Mouse (Mus musculus) kidney, adult 2 months (tissue): Measurements from ENCODE around the gene Ppfia2. TPM values are rescaled to one million over a fixed set of nuclear protein-coding genes. Genes with fewer than 3 reads are reported as not detected.

Experiments
- DNase-seq: peaks from one replicate; pipeline ENCODE4 v3.0.0; 2021
- H3K27ac ChIP-seq: fragments of 200-500 bp; 2 replicates; pipeline ENCODE4 v1.5.1; 2012; ENCODE audit warnings: low read depth, low read length, control low read depth, inconsistent platforms; ENCODE audit not compliant: insufficient read depth
- H3K27me3 ChIP-seq: fragments of 200-500 bp; replicated peaks from 2 replicates; pipeline ENCODE4 v1.6.1; 2012; ENCODE audit warnings: mild to moderate bottlenecking, moderate library complexity, low read length, inconsistent platforms; ENCODE audit not compliant: control insufficient read depth, insufficient read depth
- H3K36me3 ChIP-seq: fragments of 200-500 bp; 2 replicates; pipeline ENCODE4 v1.6.1; 2012; ENCODE audit warnings: mild to moderate bottlenecking, moderate library complexity, low read length, inconsistent platforms; ENCODE audit not compliant: control insufficient read depth, insufficient read depth
- H3K4me1 ChIP-seq: fragments of 200-500 bp; 2 replicates; pipeline ENCODE4 v1.6.1; 2011; ENCODE audit warnings: low read length; ENCODE audit not compliant: control insufficient read depth, insufficient read depth
- H3K4me3 ChIP-seq: fragments of 200-500 bp; 2 replicates; pipeline ENCODE4 v1.5.1; 2011; ENCODE audit warnings: mild to moderate bottlenecking, low read depth, low read length, control low read depth; ENCODE audit not compliant: insufficient read depth
- CTCF ChIP-seq: fragments of 200-500 bp; conservative IDR thresholded peaks from 2 replicates; pipeline ENCODE4 v1.5.1; 2011; ENCODE audit warnings: low read depth, mild to moderate bottlenecking, control low read depth, low read length, moderate library complexity, mixed read lengths; ENCODE audit not compliant: insufficient read depth, insufficient read length
- POLR2A ChIP-seq: fragments of 200-500 bp; IDR thresholded peaks from one replicate; pipeline ENCODE4 v1.6.1; 2011; ENCODE audit warnings: low read depth, low read length, control low read depth
- WGBS: fragments of 180-500 bp; shearing (Covaris S2); methylation state at CpG from one replicate; pipeline ENCODE4 v1.1.7; 2018; 5-methylcytosine and 5-hydroxymethylcytosine counted together
- polyA plus RNA-seq: library from polyadenylated mRNA; depleted of rRNA; stranded (reverse); fragments of >200 nt; gene quantifications from 2 replicates; pipeline ENCODE4 v1.2.3, GENCODE M21; 2012

Gene Ppfia2
- polyA plus RNA-seq, 1 experiment = 0.09 TPM

GRCm38 (mm10) chr10:106744966-106745365 is 274.8 kb downstream of the Ppfia2 start:
- H3K27ac ChIP-seq = no peak overlapping the region
- no peak for DNase-seq
- TF ChIP-seq CTCF = no peak
- TF ChIP-seq POLR2A = no peak
- no peak overlapping the region for H3K4me3 ChIP-seq
- H3K36me3 ChIP-seq = no peaks in the 10 kb centered on the region
- no peaks in the 10 kb centered on the region for H3K27me3 ChIP-seq
- no peaks in the 10 kb centered on the region for H3K4me1 ChIP-seq

- no peaks in the 10 kb centered on the region for H3K27me3 ChIP-seq
- DNase-seq = no peak
- 69% methylated on average over 6 of the region's 6 CpGs for WGBS
- TF ChIP-seq POLR2A (no peak), CTCF (no peak)
- H3K27ac ChIP-seq = no peak overlapping the region
- H3K4me3 ChIP-seq = no peak overlapping the region
- no peaks in the 10 kb centered on the region for H3K4me1 ChIP-seq
- H3K36me3 ChIP-seq = no peaks in the 10 kb centered on the region
Observed at GRCm38 (mm10) chr10:106761061-106761460, 290.9 kb downstream of the Ppfia2 start.

- Histone ChIP-seq H3K27me3 (no peaks in the 10 kb centered on the region), H3K4me3 (no peak overlapping the region), H3K36me3 (no peaks in the 10 kb centered on the region), H3K4me1 (no peaks in the 10 kb centered on the region), H3K27ac (no peak overlapping the region)
- 63% methylated on average over 7 of the region's 7 CpGs for WGBS
- TF ChIP-seq POLR2A = no peak
- TF ChIP-seq CTCF = no peak
- no peak for DNase-seq
Observed at GRCm38 (mm10) chr10:106763785-106764184, 293.6 kb downstream of the Ppfia2 start.

- Histone ChIP-seq H3K27me3 (no peaks in the 10 kb centered on the region), H3K27ac (no peak overlapping the region), H3K4me3 (no peak overlapping the region), H3K36me3 (no peaks in the 10 kb centered on the region), H3K4me1 (no peaks in the 10 kb centered on the region)
- DNase-seq = no peak
- TF ChIP-seq POLR2A (no peak), CTCF (no peak)
- 94% methylated on average over 1 of the region's 1 CpGs for WGBS
Observed at GRCm38 (mm10) chr10:106775571-106775970, 305.4 kb downstream of the Ppfia2 start.

GRCm38 (mm10) chr10:106815447-106815846 is 345.3 kb downstream of the Ppfia2 start:
- Histone ChIP-seq H3K4me3 (no peak overlapping the region), H3K4me1 (no peaks in the 10 kb centered on the region), H3K27me3 (no peaks in the 10 kb centered on the region), H3K36me3 (no peaks in the 10 kb centered on the region), H3K27ac (no peak overlapping the region)
- no peak for TF ChIP-seq CTCF
- no peak for TF ChIP-seq POLR2A
- 30% methylated on average over 2 of the region's 2 CpGs for WGBS
- no peak for DNase-seq

- no peak for TF ChIP-seq CTCF
- Histone ChIP-seq H3K27me3 (no peaks in the 10 kb centered on the region), H3K27ac (no peak overlapping the region), H3K4me3 (no peak overlapping the region), H3K36me3 (no peaks in the 10 kb centered on the region), H3K4me1 (no peaks in the 10 kb centered on the region)
- DNase-seq = no peak
- 79% methylated on average over 4 of the region's 4 CpGs for WGBS
Observed at GRCm38 (mm10) chr10:106818381-106818780, 348.2 kb downstream of the Ppfia2 start.

GRCm38 (mm10) chr10:106824215-106824614 is 354.1 kb downstream of the Ppfia2 start:
- DNase-seq = no peak
- no peak for TF ChIP-seq CTCF
- TF ChIP-seq POLR2A = no peak
- H3K27ac ChIP-seq = no peak overlapping the region
- 92% methylated on average over 1 of the region's 1 CpGs for WGBS
- no peak overlapping the region for H3K4me3 ChIP-seq
- no peaks in the 10 kb centered on the region for H3K27me3 ChIP-seq
- H3K36me3 ChIP-seq = no peaks in the 10 kb centered on the region
- no peaks in the 10 kb centered on the region for H3K4me1 ChIP-seq

GRCm38 (mm10) chr10:106838476-106838875 is 368.3 kb downstream of the Ppfia2 start:
- H3K36me3 ChIP-seq = no peaks in the 10 kb centered on the region
- 67% methylated on average over 1 of the region's 1 CpGs for WGBS
- no peak for TF ChIP-seq CTCF
- no peak for TF ChIP-seq POLR2A
- H3K27ac ChIP-seq = no peak overlapping the region
- no peaks in the 10 kb centered on the region for H3K4me1 ChIP-seq
- no peak overlapping the region for H3K4me3 ChIP-seq
- no peaks in the 10 kb centered on the region for H3K27me3 ChIP-seq
- DNase-seq = no peak
